In genomic region chr11:70014880-70015558, GRCm38 (mm10) we compare ENCODE assay signal across 8 mouse cellular contexts. TPM values are rescaled to one million over a fixed set of nuclear protein-coding genes. Genes with fewer than 3 reads are reported as not detected.
A peak's percentile ranks its signal among the peaks of the same experiment; 100 is the strongest.
DNase-seq lines count a peak whose midpoint lies in the region; ATAC-seq and TF ChIP-seq lines count a peak whose summit lies in the region.

TSS of gene Acadvl (minus strand) at chr11:70015411.

- H3K36me3 ChIP-seq in ES-E14 (ENCODE audit: control insufficient read depth, insufficient read depth, low read length, poor library complexity, severe bottlenecking), result peaks cover 28% of the 10 kb centered on the region
- peaks cover 31% of the 10 kb centered on the region for H3K36me3 ChIP-seq in forebrain, embryonic 15.5 days
- H3K36me3 ChIP-seq in lung, embryonic 15.5 days, result peaks cover 31% of the 10 kb centered on the region

- H3K9me3 ChIP-seq in ES-E14 (ENCODE audit: control insufficient read depth, insufficient read depth, low read depth, low read length), result no peaks in the 10 kb centered on the region
- H3K9me3 ChIP-seq in forebrain, embryonic 15.5 days, result no peaks in the 10 kb centered on the region
- H3K9me3 ChIP-seq in lung, embryonic 15.5 days, result no peaks in the 10 kb centered on the region

- no peak for DNase-seq in ES-E14 (ENCODE audit: low read depth, low spot score)
- DNase-seq in cerebellum, adult 11-12 months, result peak; percentile 90
- peak; percentile 82 for DNase-seq in heart, postnatal 25 days (ENCODE audit: low spot score)
- DNase-seq in layer of hippocampus, adult 2 months (ENCODE audit: low spot score in 2 of 2), result peak; percentile 89 to 91
- DNase-seq in thymus, adult 18-20 months, result peak; percentile 76 to 82

- H3K4me3 ChIP-seq in ES-E14 (ENCODE audit: insufficient read depth in 1 of 2, low read depth in 1 of 2, low read length in 2 of 2, poor library complexity in 1 of 2, severe bottlenecking in 1 of 2), result peak within 1 kb of the TSS; percentile 66 to 77
- H3K4me3 ChIP-seq in forebrain, embryonic 15.5 days, result peak within 1 kb of the TSS; percentile 54
- H3K4me3 ChIP-seq in layer of hippocampus, adult 2 months, result peak within 1 kb of the TSS; percentile 76
- H3K4me3 ChIP-seq in lung, embryonic 15.5 days, result peak within 1 kb of the TSS; percentile 61
- H3K4me3 ChIP-seq in olfactory bulb, adult 2 months (ENCODE audit: insufficient read depth, low read depth, low read length), result peak within 1 kb of the TSS; percentile 92

- peaks cover 0 to 17% of the 10 kb centered on the region in 2 experiments; a peak in 1 of 4 replicates for H3K4me1 ChIP-seq in ES-E14 (ENCODE audit: control insufficient read depth in 2 of 2, insufficient read depth in 2 of 2, low read length in 2 of 2, poor library complexity in 1 of 2)
- H3K4me1 ChIP-seq in forebrain, embryonic 15.5 days, result peaks cover 43% of the 10 kb centered on the region
- peaks cover 47% of the 10 kb centered on the region for H3K4me1 ChIP-seq in lung, embryonic 15.5 days
- peaks cover 15% of the 10 kb centered on the region for H3K4me1 ChIP-seq in olfactory bulb, adult 2 months (ENCODE audit: control insufficient read depth, insufficient read depth, low read length)

- no peaks in the 10 kb centered on the region for H3K27me3 ChIP-seq in forebrain, embryonic 15.5 days
- H3K27me3 ChIP-seq in lung, embryonic 15.5 days, result no peaks in the 10 kb centered on the region

- intact Hi-C loops in heart, postnatal 25 days (cut with DNase I), result loop anchor here (10.0 kb wide), 1 partner anchor 640 kb away; the partner anchor contains the start of genes Eno3 and Pfn1

- no peak within 1 kb of the TSS for H3K27ac ChIP-seq in ES-E14 (ENCODE audit: insufficient read depth, low read depth, low read length, poor library complexity, severe bottlenecking)
- H3K27ac ChIP-seq in forebrain, embryonic 15.5 days (replicated peaks), result peak within 1 kb of the TSS; percentile 63
- H3K27ac ChIP-seq in layer of hippocampus, adult 2 months, result peak within 1 kb of the TSS; percentile 94
- peak within 1 kb of the TSS; percentile 75 for H3K27ac ChIP-seq in lung, embryonic 15.5 days
- H3K27ac ChIP-seq in olfactory bulb, adult 2 months (ENCODE audit: insufficient read depth, low read depth, low read length), result peak within 1 kb of the TSS; percentile 69; the same call in 1 of the 2 replicates

- peak; percentile 67 for TF ChIP-seq CTCF in layer of hippocampus, adult 2 months (conservative IDR thresholded peaks at IDR 0.05)
- TF ChIP-seq CTCF in olfactory bulb, adult 2 months (IDR thresholded peaks at IDR 0.05; ENCODE audit: insufficient read depth, low read depth, low read length), result no peak; the same call in 1 of the 2 replicates

- peak within 1 kb of the TSS; percentile 81 for H3K9ac ChIP-seq in ES-E14 (ENCODE audit: insufficient read depth, low read depth, low read length, poor library complexity, severe bottlenecking)
- peak within 1 kb of the TSS; percentile 73 for H3K9ac ChIP-seq in forebrain, embryonic 15.5 days (replicated peaks)
- peak within 1 kb of the TSS; percentile 75 for H3K9ac ChIP-seq in lung, embryonic 15.5 days

- in situ Hi-C loops in ES-E14 (cut with MboI; ENCODE audit: low sequenced_read_pairs in 2 of 2, unreplicated experiment in 2 of 2), result no loop called here

- ATAC-seq in forebrain, embryonic 15.5 days (replicated peaks), result peak; percentile 79
- ATAC-seq in lung, embryonic 15.5 days (ENCODE audit: borderline replicate concordance, extremely low read depth, low FRiP score, low TSS enrichment), result peak; percentile 73

- WGBS in forebrain, embryonic 15.5 days, result under 1% methylated on average over 35 of the region's 35 CpGs
- WGBS in lung, embryonic 15.5 days, result under 1% methylated on average over 35 of the region's 35 CpGs
- WGBS in olfactory bulb, adult 2 months, result 0% methylated on average over 35 of the region's 35 CpGs

- TF ChIP-seq POLR2A in olfactory bulb, adult 2 months (IDR thresholded peaks at IDR 0.05; ENCODE audit: insufficient read depth, low read depth, low read length), result peak; percentile 50

- peak within 1 kb of the TSS; percentile 74 for H3K4me2 ChIP-seq in forebrain, embryonic 15.5 days (replicated peaks)
- peak within 1 kb of the TSS; percentile 93 for H3K4me2 ChIP-seq in lung, embryonic 15.5 days

TF ChIP-seq in ES-E14, 5 proteins besides CTCF, POLR2A, EP300 and RAD21:
- peak; percentile 88 for TF ChIP-seq HCFC1 (IDR thresholded peaks at IDR 0.05; ENCODE audit: borderline replicate concordance, insufficient read depth, low read length)
- TF ChIP-seq MAFK (IDR thresholded peaks at IDR 0.05; ENCODE audit: insufficient read depth, low read depth, low read length), result no peak
- TF ChIP-seq ZC3H11A (IDR thresholded peaks at IDR 0.05; ENCODE audit: borderline replicate concordance, low read depth, low read length), result no peak
- no peak for TF ChIP-seq CHD2 (IDR thresholded peaks at IDR 0.05; ENCODE audit: low read depth, low read length)
- no peak for TF ChIP-seq ZNF384 (IDR thresholded peaks at IDR 0.05; ENCODE audit: low read depth, low read length)

RNA-seq across cellular contexts. Expression of gene Acadvl, which starts in this region (rescaled TPM):
- total RNA-seq in ES-E14 (2012; rRNA removed), result 32.5 and 48.7 TPM in 2 replicates
- polyA plus RNA-seq in forebrain, embryonic 15.5 days (2015; fragmentation: Nextera tagmentation; extraction: Ambion mirVana), result 57.0 and 60.7 TPM in 2 replicates
- total RNA-seq in heart, postnatal 25 days (2021), result 1,000 to 10,000 TPM; 1,206 to 1,290 TPM
- 10 to 100 TPM; 54.9 to 63.7 TPM for total RNA-seq in layer of hippocampus, adult 2 months (2021)
- 73.9 and 81.3 TPM in 2 replicates for polyA plus RNA-seq in lung, embryonic 15.5 days (2015; fragmentation: Nextera tagmentation; extraction: Ambion mirVana)
- polyA plus RNA-seq in olfactory bulb, adult 2 months (2012; ENCODE audit: insufficient read depth, insufficient read length, low replicate concordance, missing spikeins), result not detected in 2 replicates

Comparison
In these comparisons a context has a peak if more than half of its experiments do, and no peak if none do; other contexts are left out.
1. RNA of gene Acadvl (total RNA-seq): 1,206 to 1,290 TPM in heart, postnatal 25 days; 54.9 to 63.7 TPM in layer of hippocampus, adult 2 months and 32.5 to 48.7 TPM in ES-E14; every median in the first group is over 10 times any median in the second.
2. Peak in every context shown above with its lines, with median percentiles within 50 percentile points of each other: H3K4me3 ChIP-seq and H3K9ac ChIP-seq.